Mouse (Mus musculus): ENCODE measurements at regions not wholly inside any gene's neighbourhood (a gene's known extent, or its start where the extent isn't known, plus 50 kb on each side); places are given as distances from the start of the nearest gene placed in this dataset.

GRCm38 (mm10) chrX:60833456-60833855 is 59.8 kb downstream of the Sox3 start:
- Histone ChIP-seq H3K4me2 (ENCODE audit: low read length) (no peak overlapping the region), H3K27ac (ENCODE audit: low read depth, low read length) (no peak overlapping the region), H3K9me3 (replicated peaks; ENCODE audit: control insufficient read depth, low read length) (no peaks in the 10 kb centered on the region), H3K4me3 (ENCODE audit: low read depth, low read length) (no peak overlapping the region), H3K36me3 (ENCODE audit: control insufficient read depth, insufficient read depth, low read length) (no peaks in the 10 kb centered on the region), H3K9ac (ENCODE audit: low read length) (no peak overlapping the region), H3K4me1 (ENCODE audit: control insufficient read depth, insufficient read depth, low read length) (no peaks in the 10 kb centered on the region), H3K27me3 (replicated peaks; ENCODE audit: control insufficient read depth, insufficient read depth, low read length) (no peaks in the 10 kb centered on the region)
- ATAC-seq (no peak), DNase-seq (ENCODE audit: low spot score) (no peak)
- WGBS = 55% methylated on average over 6 of the region's 6 CpGs

DNA sequence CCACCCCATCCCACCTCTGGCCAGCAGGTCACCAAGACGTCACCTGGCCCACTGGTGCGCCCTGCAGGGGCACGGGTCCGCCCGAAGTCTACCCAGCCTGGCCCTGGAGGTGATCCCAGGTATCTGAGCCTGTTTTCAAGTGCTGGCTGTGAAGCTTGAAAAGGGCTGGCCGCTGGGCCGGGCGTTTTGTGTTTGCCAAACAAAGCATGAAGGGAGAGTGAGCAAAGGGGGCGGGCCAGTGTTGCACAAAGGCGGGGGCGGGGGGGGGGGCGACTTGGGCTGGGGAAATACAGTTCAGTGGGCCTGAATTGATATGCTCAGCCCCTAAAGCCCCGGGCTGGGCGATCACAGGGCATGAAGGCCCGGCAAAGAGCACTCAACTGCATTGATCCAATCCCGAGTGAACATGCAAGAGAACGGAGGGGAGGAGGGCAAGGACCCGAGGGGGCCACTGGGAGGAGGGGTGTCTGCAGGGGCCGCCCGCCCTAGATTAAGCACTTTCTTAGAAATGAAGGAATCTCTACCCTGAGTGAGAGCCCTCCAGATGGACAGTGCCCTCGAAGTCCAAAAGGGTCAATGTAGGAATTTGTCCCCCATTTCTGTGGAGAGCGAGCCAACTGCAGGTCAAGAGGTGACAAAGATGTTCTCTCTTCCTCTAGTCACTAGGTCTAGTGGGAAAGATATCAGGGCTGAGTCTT is 61.8 kb downstream of the Sox3 start:
- Histone ChIP-seq H3K4me3 (ENCODE audit: low read depth, low read length) (no peak overlapping the region), H3K27ac (ENCODE audit: low read depth, low read length) (no peak overlapping the region), H3K9ac (ENCODE audit: low read length) (no peak overlapping the region), H3K36me3 (ENCODE audit: control insufficient read depth, insufficient read depth, low read length) (no peaks in the 10 kb centered on the region), H3K4me1 (ENCODE audit: control insufficient read depth, insufficient read depth, low read length) (no peaks in the 10 kb centered on the region), H3K9me3 (replicated peaks; ENCODE audit: control insufficient read depth, low read length) (no peaks in the 10 kb centered on the region), H3K4me2 (ENCODE audit: low read length) (peak overlapping the region; percentile 23; the same call in 1 of the 2 replicates), H3K27me3 (replicated peaks; ENCODE audit: control insufficient read depth, insufficient read depth, low read length) (no peaks in the 10 kb centered on the region)
- 41% methylated on average over 21 of the region's 22 CpGs for WGBS
- DNase-seq (ENCODE audit: low spot score) = peak; percentile 56
- ATAC-seq = peak; percentile 88

DNA sequence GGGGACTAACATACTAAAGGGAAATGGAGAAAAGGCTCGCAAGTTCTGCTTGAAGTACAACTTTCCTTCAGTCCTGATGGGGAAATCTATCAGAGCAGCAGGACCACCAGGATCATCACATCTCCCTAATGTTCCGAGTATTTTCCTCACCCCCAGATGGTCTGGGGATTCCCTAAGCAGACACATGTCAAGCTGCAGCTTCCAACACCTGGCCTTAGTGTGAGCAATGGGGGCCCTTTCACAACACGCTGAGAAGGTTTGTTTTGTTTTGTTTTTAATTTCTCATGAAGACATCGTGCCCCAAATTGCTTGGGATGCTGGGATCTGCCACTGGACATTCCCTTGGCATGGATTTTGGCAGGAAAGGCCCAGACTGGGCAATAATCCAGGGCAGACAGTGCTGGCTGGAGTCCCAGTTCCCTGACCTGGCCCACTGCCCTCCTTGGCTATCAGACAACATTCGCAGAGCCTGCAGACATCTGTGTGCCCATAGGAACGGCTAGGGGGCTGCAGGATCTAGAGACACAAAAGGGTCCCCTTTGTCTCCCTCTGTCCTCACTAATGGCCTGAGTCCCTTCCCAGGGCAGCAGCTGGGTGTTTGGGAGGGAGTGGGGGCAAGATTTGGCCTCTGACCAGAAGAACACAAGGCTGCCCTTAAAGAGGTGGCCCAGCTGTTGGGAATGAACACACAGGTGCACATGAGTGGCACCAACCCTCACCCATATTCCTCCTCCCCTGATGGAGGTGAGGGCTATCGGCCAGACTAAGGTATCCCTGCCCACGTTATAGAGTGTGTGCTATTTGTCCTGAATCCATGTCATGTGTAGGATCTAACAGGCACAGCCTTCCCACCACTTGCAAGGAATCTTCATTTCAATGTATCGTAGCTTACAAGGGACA is 67.8 kb downstream of the Sox3 start:
- peaks cover 2% of the 10 kb centered on the region; the same call in 1 of the 2 replicates for H3K4me1 ChIP-seq (ENCODE audit: control insufficient read depth, insufficient read depth, low read length)
- H3K27me3 ChIP-seq (replicated peaks; ENCODE audit: control insufficient read depth, insufficient read depth, low read length) = no peaks in the 10 kb centered on the region
- no peaks in the 10 kb centered on the region for H3K9me3 ChIP-seq (replicated peaks; ENCODE audit: control insufficient read depth, low read length)
- H3K4me3 ChIP-seq (ENCODE audit: low read depth, low read length) = no peak overlapping the region
- H3K9ac ChIP-seq (ENCODE audit: low read length) = no peak overlapping the region
- ATAC-seq (peak; percentile 86), DNase-seq (ENCODE audit: low spot score) (peak; percentile 65)
- no peak overlapping the region for H3K4me2 ChIP-seq (ENCODE audit: low read length)
- WGBS = 60% methylated on average over 9 of the region's 9 CpGs
- no peak overlapping the region for H3K27ac ChIP-seq (ENCODE audit: low read depth, low read length)
- no peaks in the 10 kb centered on the region for H3K36me3 ChIP-seq (ENCODE audit: control insufficient read depth, insufficient read depth, low read length)

DNA sequence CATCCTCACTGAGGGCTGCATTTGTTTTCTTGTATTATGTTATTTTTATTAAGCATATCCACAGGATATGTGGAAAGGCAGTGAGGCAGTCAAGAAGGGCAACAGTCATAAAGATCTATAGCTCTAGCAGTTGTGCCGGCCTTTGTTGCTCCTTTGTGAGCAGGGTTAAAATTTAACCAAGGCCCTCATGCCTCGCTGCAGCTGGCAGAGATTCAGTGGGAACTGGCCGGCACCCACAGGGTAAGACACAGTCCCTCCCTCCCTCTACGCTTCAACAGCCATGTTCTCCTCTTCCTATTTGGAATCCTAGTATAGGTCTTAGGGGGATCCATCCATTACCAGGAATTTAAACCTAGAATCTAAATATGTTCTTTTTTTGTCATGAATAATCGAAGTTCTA is 94.7 kb downstream of the Sox3 start:
- no peak for DNase-seq (ENCODE audit: low spot score)

GRCm38 (mm10) chrX:60780766-60781165 is 112.5 kb downstream of the Sox3 start:
- Histone ChIP-seq H3K9me3 (replicated peaks; ENCODE audit: control insufficient read depth, low read length) (no peaks in the 10 kb centered on the region), H3K4me2 (ENCODE audit: low read length) (no peak overlapping the region), H3K27me3 (replicated peaks; ENCODE audit: control insufficient read depth, insufficient read depth, low read length) (no peaks in the 10 kb centered on the region), H3K9ac (ENCODE audit: low read length) (no peak overlapping the region), H3K27ac (ENCODE audit: low read depth, low read length) (no peak overlapping the region), H3K36me3 (ENCODE audit: control insufficient read depth, insufficient read depth, low read length) (no peaks in the 10 kb centered on the region), H3K4me1 (ENCODE audit: control insufficient read depth, insufficient read depth, low read length) (no peaks in the 10 kb centered on the region), H3K4me3 (ENCODE audit: low read depth, low read length) (no peak overlapping the region)
- no peak for DNase-seq (ENCODE audit: low spot score)
- no peak for ATAC-seq
- WGBS = 42% methylated on average over 5 of the region's 5 CpGs

More for the DNA sequence above, 94.7 kb downstream of the Sox3 start:
- no peaks in the 10 kb centered on the region for H3K4me1 ChIP-seq (ENCODE audit: control insufficient read depth, insufficient read depth, low read length)
- no peak overlapping the region for H3K9ac ChIP-seq (ENCODE audit: low read length)
- H3K4me3 ChIP-seq (ENCODE audit: low read depth, low read length) = no peak overlapping the region
- no peaks in the 10 kb centered on the region for H3K9me3 ChIP-seq (replicated peaks; ENCODE audit: control insufficient read depth, low read length)
- H3K4me2 ChIP-seq (ENCODE audit: low read length) = no peak overlapping the region
- no peaks in the 10 kb centered on the region for H3K27me3 ChIP-seq (replicated peaks; ENCODE audit: control insufficient read depth, insufficient read depth, low read length)
- no peaks in the 10 kb centered on the region for H3K36me3 ChIP-seq (ENCODE audit: control insufficient read depth, insufficient read depth, low read length)
- ATAC-seq = no peak
- H3K27ac ChIP-seq (ENCODE audit: low read depth, low read length) = no peak overlapping the region
- 57% methylated on average over 5 of the region's 5 CpGs for WGBS

GRCm38 (mm10) chrX:60780161-60780560 is 113.1 kb downstream of the Sox3 start:
- H3K4me2 ChIP-seq (ENCODE audit: low read length) = no peak overlapping the region
- no peaks in the 10 kb centered on the region for H3K9me3 ChIP-seq (replicated peaks; ENCODE audit: control insufficient read depth, low read length)
- no peaks in the 10 kb centered on the region for H3K36me3 ChIP-seq (ENCODE audit: control insufficient read depth, insufficient read depth, low read length)
- H3K27me3 ChIP-seq (replicated peaks; ENCODE audit: control insufficient read depth, insufficient read depth, low read length) = no peaks in the 10 kb centered on the region
- ATAC-seq = peak; percentile 90
- WGBS = 18% methylated on average over 2 of the region's 2 CpGs
- H3K9ac ChIP-seq (ENCODE audit: low read length) = no peak overlapping the region
- H3K4me1 ChIP-seq (ENCODE audit: control insufficient read depth, insufficient read depth, low read length) = no peaks in the 10 kb centered on the region
- H3K27ac ChIP-seq (ENCODE audit: low read depth, low read length) = no peak overlapping the region
- peak; percentile 80 for DNase-seq (ENCODE audit: low spot score)
- no peak overlapping the region for H3K4me3 ChIP-seq (ENCODE audit: low read depth, low read length)

DNA sequence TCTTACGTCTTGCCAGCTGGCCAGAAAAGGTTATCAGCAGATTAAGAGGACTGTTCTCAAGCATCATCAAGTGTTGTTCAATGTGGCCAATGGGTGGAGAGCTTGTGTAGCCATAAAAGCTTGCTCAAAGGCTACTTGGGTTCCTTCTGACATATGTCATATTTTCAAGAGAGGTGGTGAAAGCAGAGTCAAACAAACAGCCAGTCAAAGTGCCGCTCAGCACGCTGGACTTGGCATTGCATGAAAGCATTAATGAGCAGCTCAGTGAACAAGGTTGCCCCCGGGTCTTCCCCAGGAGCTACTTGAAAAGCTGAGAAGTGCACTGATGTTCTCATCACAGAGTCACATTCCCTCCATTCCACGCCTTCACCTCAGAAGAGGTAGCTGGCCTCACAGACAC is 119.6 kb downstream of the Sox3 start:
- 61% methylated on average over 5 of the region's 5 CpGs for WGBS
- H3K4me2 ChIP-seq (ENCODE audit: low read length) = no peak overlapping the region
- DNase-seq (ENCODE audit: low spot score) = no peak
- H3K9ac ChIP-seq (ENCODE audit: low read length) = no peak overlapping the region
- ATAC-seq = no peak
- no peaks in the 10 kb centered on the region for H3K9me3 ChIP-seq (replicated peaks; ENCODE audit: control insufficient read depth, low read length)
- H3K27ac ChIP-seq (ENCODE audit: low read depth, low read length) = no peak overlapping the region
- H3K27me3 ChIP-seq (replicated peaks; ENCODE audit: control insufficient read depth, insufficient read depth, low read length) = no peaks in the 10 kb centered on the region
- H3K4me1 ChIP-seq (ENCODE audit: control insufficient read depth, insufficient read depth, low read length) = no peaks in the 10 kb centered on the region
- no peaks in the 10 kb centered on the region for H3K36me3 ChIP-seq (ENCODE audit: control insufficient read depth, insufficient read depth, low read length)
- no peak overlapping the region for H3K4me3 ChIP-seq (ENCODE audit: low read depth, low read length)

- Histone ChIP-seq H3K36me3 (ENCODE audit: control insufficient read depth, insufficient read depth, low read length) (no peaks in the 10 kb centered on the region), H3K27me3 (replicated peaks; ENCODE audit: control insufficient read depth, insufficient read depth, low read length) (no peaks in the 10 kb centered on the region), H3K4me2 (ENCODE audit: low read length) (no peak overlapping the region), H3K4me3 (ENCODE audit: low read depth, low read length) (no peak overlapping the region), H3K9me3 (replicated peaks; ENCODE audit: control insufficient read depth, low read length) (no peaks in the 10 kb centered on the region), H3K27ac (ENCODE audit: low read depth, low read length) (no peak overlapping the region), H3K9ac (ENCODE audit: low read length) (no peak overlapping the region), H3K4me1 (ENCODE audit: control insufficient read depth, insufficient read depth, low read length) (no peaks in the 10 kb centered on the region)
- WGBS = 63% methylated on average over 1 of the region's 1 CpGs
- DNase-seq (ENCODE audit: low spot score) (no peak), ATAC-seq (no peak)
These were observed 120.8 kb downstream of the Sox3 start for GRCm38 (mm10) chrX:60772439-60772838.

DNA sequence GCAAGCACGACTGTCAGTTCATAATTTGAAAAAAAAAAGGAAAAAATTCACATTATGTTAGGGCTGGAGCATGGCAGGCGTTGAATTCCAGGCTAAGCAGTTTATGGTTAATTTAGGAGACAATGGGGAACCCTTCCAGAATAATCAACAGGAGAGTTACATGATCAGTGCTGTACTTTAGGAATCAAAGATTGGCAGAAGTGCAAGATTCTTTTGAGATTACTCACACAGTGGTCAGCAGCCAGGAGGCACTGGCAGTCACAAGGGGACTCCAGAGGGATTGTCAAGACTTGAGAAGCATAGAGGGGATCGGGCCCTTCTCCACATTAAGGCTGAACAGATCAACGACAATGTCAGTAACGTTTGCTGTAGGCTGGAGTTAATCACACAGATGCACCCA is 142.8 kb downstream of the Sox3 start:
- Histone ChIP-seq H3K36me3 (ENCODE audit: control insufficient read depth, insufficient read depth, low read length) (no peaks in the 10 kb centered on the region), H3K9ac (ENCODE audit: low read length) (no peak overlapping the region), H3K4me3 (ENCODE audit: low read depth, low read length) (no peak overlapping the region), H3K27ac (ENCODE audit: low read depth, low read length) (no peak overlapping the region), H3K9me3 (replicated peaks; ENCODE audit: control insufficient read depth, low read length) (no peaks in the 10 kb centered on the region), H3K4me1 (ENCODE audit: control insufficient read depth, insufficient read depth, low read length) (no peaks in the 10 kb centered on the region), H3K27me3 (replicated peaks; ENCODE audit: control insufficient read depth, insufficient read depth, low read length) (no peaks in the 10 kb centered on the region), H3K4me2 (ENCODE audit: low read length) (no peak overlapping the region)
- DNase-seq (ENCODE audit: low spot score) (peak; percentile 62), ATAC-seq (no peak)
- 42% methylated on average over 5 of the region's 5 CpGs for WGBS

Data from forebrain, embryonic 14.5 days (tissue).